Mouse (Mus musculus) liver, embryonic 18 days (tissue): ENCODE results near the gene Uqcr10. TPM values are rescaled to one million over a fixed set of nuclear protein-coding genes. Genes with fewer than 3 reads are reported as not detected.

Source experiments
- polyA plus RNA-seq: library from polyadenylated mRNA; depleted of rRNA; stranded (reverse); fragments of >200 nt; gene quantifications from 2 replicates; pipeline ENCODE4 v1.2.3, GENCODE M21; 2012; rRNA removed

Uqcr10 gene
- 845 and 849 TPM in 2 replicates for polyA plus RNA-seq

GRCm38 (mm10) chr11:4704072-4704964, at the start of gene Uqcr10, which contains the start of gene Zmat5:
Uqcr10 (minus strand) TSS chr11:4704342.
Zmat5 (plus strand) TSS chr11:4704678.

GRCm38 (mm10) chr11:4746733-4747132, 42.6 kb upstream of the Uqcr10 start, which contains the start of gene Cabp7:
Cabp7 (minus strand) TSS chr11:4746778.

Other genes with a start within 250 kb of the Uqcr10 start
- 13.6 and 15.8 TPM in 2 replicates for gene Mtmr3, start 109.5 kb downstream of the Uqcr10 start, polyA plus RNA-seq
- not detected in 2 replicates for gene Gm11032, start 84.3 kb downstream of the Uqcr10 start, polyA plus RNA-seq
- gene Ascc2, start 66.6 kb downstream of the Uqcr10 start, polyA plus RNA-seq, result 8.2 and 9.7 TPM in 2 replicates
- 13.1 and 14.5 TPM in 2 replicates for gene Zmat5, start 336 bp upstream of the Uqcr10 start, polyA plus RNA-seq
- not detected in 2 replicates for gene Cabp7, start 42.4 kb upstream of the Uqcr10 start, polyA plus RNA-seq
- gene Nf2, start 145.2 kb upstream of the Uqcr10 start, polyA plus RNA-seq, result 10.5 and 12.2 TPM in 2 replicates
- gene Nipsnap1, start 169.6 kb upstream of the Uqcr10 start, polyA plus RNA-seq, result 65.9 and 74.9 TPM in 2 replicates
- 10.6 and 10.8 TPM in 2 replicates for gene Thoc5, start 191.0 kb upstream of the Uqcr10 start, polyA plus RNA-seq
- 0.07 and 0.08 TPM in 2 replicates for gene Nefh, start 243.7 kb upstream of the Uqcr10 start, polyA plus RNA-seq